Mouse (Mus musculus): ENCODE measurements around the gene Cramp1l.

Cramp1l gene

DNA sequence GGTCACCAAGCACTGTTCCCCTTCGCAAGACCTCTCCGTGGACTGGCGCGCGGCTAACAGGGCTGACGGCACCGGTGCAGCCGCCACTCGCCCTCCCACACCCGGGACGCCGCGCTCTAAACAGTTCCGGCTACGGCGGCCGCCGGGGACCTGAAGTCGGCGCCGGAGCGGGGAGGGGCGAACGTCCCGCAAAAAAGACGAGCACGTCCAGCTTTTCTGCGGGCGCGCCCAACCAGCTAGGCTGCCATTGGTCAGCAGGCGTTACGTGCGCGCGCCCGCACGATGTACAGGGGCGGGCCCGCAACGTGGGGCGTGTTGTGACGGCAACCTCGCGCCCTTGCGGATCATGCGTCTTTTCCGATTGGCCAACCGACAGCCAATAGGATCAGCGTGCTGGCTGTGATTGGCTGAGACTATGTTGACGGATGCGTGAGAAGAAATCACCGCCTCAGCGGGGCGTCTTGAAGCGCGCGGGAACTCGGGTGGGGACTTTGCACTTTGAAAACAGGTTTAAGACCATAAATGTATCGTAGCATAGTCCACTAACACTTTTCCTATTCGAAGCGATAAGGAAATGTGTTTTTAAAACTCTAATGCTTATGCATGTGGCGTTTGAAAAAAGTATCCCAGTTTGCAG is at the start of gene Cramp1l, which contains the start of gene Ift140:
Cramp1l (minus strand) TSS at position 134 of the 637 bp plus-strand sequence.
Ift140 (plus strand) TSS at position 431 of the 637 bp plus-strand sequence.
- peak; percentile 100 for DNase-seq

DNA sequence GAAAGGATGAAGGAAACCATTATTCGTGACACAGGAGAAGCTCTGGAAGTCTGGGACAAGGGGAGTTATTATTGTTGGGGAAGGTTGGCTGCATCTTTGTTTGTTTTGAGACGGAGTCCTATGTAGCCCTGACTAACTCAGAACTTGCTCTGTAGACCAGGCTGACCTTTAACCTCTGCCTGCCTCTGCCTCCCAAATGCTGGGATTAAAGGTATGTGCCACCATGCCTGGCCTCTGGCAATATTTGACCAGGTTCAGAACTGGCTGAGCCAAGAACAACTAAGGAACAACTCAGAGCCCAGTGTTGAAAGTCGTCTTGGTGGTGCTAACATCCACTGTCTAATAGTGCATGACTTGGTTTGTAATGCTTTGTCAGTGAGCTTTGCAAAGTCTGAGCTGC is 49.6 kb upstream of the Cramp1l start:
- no peak for DNase-seq

DNA sequence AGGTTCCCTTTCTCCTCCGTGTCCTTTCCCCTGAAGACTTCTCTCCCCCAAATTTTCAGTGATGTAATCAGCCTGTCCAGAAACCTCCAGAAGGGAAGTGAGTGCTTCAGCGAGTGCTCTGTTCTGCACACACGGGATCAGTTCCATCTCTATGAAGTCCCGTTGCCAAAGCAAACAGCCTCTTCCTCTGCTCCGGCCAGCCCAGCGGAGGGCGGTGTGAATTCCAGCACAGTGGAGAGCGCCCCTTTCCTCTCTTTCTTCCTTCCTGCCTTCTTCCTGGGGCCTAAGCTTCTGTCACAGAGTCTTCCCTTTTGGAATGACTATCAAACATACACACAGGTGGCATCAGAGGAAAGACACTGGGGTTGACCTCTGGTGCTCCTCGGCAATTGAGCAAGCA is 48.8 kb upstream of the Cramp1l start:
- no peak for DNase-seq

DNA sequence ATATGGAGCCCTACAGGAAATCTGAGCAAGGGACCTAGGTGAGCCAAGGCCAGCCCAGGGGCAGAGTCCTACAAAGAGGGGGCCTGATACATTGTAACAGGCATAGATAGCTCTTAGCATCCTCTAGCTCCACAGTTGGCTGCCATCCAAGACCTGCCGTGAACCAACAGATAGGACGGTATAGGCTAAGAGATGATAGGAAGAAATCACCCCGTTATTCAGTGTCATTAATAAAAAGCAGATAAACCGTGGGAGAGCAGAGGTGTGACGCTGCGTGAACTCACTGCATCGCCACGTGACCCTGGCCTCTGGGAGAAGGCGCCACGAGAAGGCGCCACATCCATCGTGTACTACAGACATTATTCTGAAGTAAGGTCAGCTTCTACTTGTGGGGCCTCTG is 48.3 kb upstream of the Cramp1l start:
- no peak for DNase-seq

DNA sequence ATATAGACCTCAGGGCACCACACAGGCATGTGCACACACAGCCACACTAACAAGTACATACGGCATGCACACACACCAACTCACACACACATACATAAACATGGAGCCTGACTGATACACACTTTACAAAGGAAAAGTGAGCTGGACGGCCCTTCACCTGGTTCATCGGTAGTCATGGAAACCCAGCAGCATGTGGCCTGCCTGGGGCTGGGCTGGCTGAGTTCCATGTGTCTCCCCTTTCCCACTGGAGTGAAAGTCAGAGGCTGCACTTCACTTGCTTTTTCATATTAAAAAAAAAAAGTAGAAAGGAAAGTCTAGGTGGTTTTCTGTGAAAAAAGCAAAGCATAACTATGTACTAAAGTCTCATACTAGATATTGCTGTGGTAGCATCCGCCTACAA is 47.7 kb upstream of the Cramp1l start:
- no peak for DNase-seq

DNA sequence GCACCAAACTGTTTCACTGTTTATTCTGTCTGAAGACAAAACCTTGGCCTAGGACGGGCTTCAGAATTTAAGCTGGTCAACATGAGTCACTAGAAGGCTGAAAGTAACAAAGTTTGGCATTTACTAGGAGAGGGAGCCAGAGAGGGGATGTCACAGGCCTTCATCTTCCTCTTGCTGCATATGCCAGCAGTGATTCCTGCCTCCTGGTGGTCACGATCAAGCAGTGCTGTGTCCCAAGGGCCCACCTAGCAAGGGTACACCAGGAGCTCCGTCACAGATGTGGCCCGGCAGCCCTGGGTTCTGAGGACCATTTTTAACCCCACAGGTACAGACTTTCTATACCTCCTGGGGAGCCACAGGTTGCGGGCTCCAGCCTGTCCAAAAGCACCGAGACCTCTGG is 41.5 kb upstream of the Cramp1l start:
- no peak for DNase-seq

DNA sequence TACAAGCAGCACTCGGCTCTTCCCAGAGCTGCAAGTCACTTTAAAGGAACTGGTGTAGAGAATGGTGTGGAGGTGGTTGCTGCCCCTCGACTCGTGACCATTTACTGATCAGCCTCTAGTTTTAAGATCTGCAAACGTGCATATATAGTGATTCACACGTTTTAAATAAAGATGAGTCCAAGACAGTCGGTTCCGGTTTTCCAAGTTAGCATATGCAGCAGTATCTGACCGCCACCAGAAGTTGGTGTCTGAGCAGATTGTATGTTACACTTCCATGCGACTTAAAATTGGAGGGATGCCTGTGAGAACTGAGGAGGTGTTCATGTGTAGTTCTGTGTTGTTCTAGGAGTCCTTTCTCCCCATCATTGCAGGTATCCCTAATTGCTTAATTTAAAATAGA is 37.7 kb upstream of the Cramp1l start:
- DNase-seq = no peak

DNA sequence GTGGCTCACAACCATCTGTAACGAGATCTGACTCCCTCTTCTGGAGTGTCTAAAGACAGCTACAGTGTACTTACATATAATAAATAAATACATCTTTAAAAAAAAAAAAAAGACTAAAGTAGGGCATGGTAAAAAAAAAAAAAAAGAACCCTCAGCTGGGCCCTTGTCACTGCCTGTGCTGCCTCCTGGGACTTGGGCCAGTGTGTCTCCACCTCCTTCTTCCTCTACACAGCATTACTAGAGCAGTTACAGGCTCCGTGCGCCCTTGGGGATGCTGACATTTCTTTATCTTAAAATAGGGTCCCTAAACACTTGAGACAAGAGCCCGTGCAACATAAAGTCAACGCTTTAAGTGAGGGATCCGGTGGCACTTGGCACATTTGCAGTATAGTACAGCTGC is 31.6 kb upstream of the Cramp1l start:
- DNase-seq = no peak

DNA sequence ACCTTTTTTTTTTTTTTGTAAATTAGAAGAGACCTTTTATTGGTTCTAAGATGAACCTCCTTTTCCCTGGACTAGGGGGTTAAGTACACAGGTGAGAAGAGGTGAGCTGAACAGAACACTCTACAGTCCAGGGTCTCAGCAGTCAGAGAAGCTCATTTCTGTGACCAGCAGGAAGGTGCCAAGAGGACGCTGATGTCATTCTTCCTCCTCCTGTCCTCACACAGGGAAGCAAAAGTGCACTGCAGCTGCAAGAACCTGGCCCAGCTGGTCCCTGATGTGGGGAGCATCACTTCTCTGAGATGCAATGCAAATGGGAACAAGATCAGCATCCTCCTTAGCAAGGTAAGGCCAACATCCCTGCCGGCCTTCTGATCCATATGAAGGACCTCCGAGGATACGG is 29.7 kb upstream of the Cramp1l start:
- DNase-seq = no peak

DNA sequence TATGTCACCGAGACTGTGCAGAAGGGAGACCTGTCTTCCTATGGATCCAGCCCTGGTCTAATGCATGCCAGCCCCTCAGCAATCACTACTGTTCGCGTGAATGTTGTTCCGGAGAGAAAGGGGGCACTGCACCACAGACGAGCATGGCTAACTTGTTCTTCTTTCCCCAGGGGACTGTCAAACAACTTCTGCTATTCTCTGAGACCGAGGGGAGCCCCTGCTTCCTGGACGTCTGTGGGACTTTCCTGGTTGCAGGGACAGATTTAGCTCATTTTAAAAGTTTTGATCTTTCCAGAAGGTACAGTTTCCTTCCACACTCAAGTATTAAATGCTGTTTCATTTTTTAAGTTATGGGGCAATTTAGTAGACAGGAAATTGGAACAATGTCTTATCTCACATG is 29.3 kb upstream of the Cramp1l start:
- no peak for DNase-seq

DNA sequence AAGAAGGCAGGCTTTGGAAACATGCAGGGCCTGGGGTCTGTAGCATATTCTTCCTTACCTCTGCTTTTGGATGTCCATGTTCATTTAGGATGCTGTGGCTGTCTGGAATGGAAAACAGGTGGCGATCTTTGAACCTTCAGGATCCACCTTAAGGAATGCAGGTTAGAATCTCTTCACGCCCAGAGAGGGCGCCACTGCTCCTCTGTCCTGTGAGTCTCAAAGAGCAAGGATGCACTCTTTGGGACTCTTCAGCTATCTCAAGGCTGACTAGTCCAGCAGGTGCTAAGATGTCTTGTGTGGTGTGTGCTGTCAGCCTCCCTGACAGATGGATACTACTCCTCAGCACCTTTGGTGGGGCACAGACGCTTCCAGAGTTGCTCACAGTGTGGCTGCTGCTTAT is 20.6 kb upstream of the Cramp1l start:
- DNase-seq = peak; percentile 1

DNA sequence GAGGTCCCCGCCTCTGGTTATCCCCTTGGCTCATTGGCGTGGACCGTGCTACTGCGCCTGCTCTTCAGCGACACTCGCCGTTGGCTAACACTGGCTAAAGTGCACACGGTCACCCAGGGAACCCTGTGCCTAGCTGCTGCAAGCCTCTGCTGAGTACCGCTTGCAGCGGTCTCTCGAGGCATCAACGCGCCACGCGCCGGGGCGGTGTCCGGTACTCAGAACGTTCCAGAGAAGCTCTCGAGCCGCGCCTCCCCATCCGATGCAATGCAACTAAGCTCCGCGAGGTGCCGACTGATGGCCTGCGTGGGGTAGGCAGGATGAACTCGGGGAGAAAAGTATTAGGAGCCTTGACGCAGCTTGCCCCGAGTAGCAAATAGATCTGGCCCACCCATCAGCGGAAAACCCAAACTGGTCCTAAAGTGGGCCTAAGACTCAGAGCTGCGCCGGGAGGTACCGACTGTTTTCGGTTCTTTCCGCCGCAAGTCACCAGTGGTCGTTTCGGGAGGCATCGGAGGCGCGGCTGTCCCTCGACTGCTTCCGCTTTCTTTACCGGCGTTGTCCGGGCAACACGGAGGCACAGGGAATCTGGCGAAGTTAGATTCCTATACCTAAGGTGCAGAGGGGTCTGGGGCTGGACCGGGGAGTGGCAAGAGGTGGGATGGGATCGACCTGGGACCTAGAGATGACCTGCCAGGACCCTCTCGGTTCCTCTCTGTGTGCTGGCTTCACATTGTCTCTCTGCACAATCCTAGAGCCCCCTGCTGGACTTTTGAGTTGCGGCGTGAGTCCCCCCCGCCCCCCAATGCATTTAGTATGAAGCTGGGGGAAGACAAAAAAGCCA is 924 bp upstream of the Cramp1l start:
- DNase-seq = peak; percentile 94

DNA sequence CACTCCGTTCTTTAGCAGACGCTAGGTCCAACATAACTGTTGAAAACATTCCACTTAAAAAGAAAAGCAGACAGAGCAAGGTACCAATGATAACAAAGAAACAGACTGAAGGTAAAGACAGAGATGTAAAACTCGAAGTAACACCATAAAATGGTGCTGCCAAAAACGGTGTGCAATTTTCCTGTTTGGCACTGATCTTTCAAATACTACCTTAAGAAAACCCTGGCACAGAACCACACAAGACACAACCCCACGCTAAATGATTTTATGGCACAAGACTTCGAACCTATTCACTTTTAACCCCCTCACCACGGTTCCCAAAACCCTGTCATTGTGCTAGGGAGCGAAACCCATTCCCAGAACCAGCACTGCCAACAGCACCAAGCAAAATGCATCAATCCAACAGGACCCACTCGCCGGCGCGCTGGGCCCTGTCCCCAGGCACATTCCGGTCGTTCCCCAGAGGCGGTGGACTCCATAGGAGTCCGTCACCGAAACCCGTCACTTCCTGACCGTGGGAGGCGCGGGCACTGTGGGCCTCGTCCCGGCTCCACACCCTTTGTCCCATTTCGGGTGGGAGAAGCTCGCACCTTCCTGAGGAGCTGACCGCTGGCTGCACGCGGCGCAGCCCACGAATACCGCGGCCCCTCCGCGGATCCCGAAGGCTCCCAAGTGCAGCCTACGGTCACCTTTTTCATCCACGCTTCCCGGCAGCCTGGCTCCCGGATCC is 582 bp downstream of the Cramp1l start:
- peak; percentile 61 for DNase-seq

DNA sequence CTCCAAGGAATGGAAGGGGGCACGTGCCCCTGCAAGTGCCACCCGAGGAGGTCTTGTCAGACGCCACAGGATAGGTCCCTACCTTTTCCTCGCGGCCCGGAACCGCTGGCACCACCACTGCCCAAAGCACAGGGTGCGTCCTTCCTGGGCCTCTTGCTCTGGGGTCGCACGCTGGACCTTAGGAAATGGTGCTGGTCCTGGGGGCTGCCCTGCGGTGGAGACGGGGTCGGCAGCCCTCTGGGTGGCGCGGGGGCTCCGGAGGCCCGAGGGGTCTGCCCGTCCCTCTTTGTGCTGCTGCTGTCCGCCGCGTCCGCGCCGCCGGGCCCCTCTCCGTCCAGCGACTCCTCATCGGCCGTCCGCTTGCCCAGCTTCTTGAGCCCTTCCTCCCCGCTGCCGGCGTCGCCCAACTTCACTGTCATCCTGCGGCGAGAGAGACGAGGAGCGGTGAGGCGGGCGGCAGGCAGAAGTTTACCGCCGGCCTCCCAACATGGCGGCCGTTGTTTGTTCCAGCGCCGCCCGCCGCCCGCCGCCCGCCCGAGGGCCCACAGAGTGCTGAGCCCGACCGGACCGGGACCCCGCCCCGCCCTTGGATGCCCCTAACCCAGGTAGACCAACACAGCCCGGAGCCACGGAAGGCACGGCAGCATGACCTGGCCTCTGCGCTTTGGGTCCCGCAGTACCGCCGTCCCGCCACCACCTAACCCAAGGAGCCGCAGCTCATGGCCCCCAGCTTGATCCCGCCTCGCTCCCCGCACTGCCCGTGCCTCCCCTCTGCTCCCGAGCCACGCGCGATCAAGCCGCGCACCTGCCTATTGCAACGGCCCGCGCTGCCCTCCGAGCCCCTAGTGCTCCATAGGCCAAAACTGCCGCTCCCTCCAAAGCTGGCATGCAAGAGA is 1.7 kb downstream of the Cramp1l start:
- DNase-seq = peak; percentile 38

DNA sequence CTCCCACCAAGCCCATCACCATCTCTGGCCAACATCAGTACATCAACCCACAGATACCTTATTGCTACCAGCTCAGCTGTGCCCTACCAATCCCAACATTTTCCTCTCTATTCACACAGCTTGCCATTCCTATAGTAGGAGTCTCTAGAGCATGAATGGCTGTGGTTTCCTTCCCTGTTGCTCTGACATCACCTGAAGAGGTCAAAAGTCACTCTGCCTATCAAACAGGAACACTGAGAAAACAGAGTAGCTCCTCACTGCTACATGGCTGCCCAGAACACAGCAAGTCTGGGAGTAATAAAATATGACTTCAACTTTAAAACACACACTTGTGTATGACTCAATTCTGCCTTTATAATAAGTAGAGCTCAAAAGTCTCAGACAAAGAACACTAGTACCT is 8.1 kb downstream of the Cramp1l start:
- DNase-seq = no peak

DNA sequence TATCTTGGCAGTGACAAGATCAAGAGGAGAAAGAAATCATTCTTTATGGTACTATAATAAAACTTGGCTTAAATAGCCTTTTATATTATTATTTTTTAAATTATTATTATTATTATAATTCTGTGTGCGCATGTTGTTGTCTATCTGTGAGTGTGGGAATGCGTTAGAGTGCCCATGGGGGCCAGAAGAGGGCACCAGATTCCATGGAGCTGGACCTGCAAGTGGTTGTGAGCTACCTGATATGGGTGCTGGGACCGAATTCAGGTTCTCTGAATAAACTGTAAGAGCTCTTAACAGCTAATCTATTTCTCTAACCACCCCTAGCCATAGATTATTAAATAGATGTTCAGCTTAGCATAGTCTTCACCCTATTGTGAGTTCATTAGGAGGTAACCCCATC is 10.5 kb downstream of the Cramp1l start:
- DNase-seq = no peak

DNA sequence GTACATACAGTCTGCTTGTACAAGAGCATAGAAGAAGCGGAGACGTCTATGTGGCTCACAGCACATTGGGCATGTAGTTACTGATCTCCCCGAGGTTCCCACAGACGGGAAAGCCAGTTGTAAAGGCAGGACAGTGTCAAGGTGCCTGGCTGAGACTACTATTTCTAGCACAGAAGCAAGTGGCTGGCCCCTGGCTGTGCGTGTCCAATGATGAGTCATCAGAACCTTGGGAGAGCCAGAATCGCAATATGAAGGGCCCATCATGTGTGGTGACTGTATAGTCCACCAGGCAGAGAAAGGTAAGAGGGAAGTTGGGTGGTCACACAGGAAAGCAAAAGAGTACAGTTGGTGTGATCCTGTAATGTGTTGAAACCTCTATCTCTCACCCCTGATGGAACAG is 20.9 kb downstream of the Cramp1l start:
- no peak for DNase-seq

DNA sequence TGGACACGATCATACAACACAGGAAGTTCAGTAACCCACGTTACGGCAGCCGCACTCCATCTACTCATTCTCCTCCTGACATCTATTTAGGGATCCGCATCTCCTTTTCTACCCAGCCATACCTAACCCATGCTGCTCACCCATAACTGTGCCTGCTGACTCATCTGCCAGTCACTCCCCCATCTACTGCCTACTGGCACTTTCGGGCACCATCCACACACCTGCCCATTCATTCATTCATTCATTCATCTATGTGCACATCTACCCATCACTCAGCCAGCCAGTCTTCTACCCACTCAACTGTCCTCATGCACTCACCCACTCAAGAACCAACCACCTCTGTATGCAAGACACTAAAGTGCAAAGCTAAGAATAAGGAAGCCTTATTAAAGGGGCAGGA is 28.4 kb downstream of the Cramp1l start:
- no peak for DNase-seq

DNA sequence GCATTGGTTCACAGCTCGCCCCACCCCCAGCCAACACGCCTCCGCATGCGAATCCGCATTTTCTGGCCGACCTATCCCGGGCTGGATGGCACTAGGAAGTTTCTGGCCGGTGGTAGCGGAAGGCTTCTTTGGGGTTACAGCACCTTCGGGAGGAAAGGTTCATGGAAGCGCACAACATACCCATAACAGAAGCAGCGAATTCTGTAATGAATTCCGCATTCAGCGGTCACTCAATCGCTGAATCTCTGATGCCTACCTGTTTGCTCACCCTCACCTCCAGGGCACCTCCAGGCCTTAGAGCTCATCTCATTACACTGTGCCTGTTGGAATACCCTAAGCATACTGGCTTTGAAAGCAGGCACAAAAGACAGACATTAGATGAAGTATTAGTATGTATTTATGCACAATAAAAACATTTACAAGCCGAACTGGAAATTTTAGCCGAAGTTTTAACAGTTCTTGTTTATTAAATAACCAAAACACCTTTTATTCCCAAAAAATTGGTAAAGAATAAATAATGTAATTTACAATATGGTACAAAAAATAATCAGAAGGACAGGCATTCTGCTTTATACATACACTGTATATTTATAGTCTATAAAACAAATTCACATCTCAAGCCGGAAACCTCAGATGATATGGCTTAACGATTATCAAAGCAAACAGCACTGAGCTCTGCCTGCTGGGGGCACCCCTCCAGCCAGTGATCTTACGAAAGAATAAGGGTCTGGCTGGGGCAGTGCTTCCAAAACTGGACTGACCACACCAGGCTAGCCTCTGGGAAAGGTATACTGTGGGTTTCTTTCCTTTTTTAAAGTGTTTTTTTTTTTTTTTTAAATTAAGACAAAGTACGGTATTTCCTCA is 54.5 kb downstream of the Cramp1l start:
- DNase-seq = no peak

DNA sequence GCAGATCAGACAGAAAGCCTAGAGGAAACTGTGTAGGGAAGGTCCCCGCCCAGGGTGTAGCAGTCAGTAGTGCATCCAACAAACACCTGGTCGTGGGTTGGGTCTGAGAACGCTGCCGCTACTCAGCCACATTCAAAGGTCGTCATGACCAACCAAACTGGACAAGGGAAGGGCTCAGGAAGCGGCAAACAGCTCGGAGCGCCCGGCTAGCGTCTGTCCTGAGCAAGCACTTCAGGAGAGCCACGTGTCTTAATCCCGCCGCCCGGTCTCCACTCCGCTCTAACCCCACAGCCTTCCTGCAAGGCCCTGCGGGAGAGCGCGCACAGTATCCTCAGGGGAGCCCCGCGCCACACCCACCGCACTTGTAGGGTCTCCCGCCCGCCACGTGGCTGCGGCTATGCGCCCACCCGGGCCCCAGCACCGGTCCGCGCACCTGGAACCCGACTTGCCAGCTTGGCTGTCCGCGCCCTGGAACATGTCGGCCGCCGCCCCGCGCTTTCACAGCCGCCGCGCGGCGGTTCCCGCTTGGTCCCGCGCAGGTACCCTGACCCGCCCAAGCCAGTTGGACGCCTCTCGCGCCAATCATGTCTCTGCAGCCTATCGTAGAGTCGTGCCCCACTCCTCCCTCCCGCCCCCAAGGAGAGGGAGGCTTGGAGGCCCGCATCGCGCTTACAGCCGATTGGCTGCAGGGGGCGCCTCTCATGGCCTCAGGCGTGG is 55.3 kb downstream of the Cramp1l start, which contains the start of gene Jpt2:
Jpt2 (minus strand) TSS at position 555 of the 717 bp plus-strand sequence.
- peak; percentile 99 for DNase-seq

DNA sequence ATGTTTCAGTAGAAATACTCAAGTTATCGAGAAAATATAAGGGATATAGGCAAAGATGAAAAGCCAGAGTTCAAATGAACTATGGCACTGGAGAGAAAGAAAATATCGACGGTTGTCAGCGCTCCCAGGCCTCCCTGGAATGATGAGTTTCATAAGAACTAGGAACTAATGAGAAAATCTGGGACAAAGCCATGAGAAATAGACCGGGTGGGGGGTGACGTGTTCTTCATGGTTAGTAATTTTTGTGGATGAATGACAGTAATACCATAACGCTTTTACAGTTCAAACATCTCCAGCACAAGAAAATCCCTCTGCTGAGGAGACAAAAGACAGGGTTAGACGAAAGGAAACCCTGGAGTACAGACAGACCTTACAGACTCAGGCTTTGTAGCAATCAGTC is 56.2 kb downstream of the Cramp1l start:
- DNase-seq = peak; percentile 4
